9 mouse cellular contexts compared by ENCODE assay signal in the genomic region with DNA sequence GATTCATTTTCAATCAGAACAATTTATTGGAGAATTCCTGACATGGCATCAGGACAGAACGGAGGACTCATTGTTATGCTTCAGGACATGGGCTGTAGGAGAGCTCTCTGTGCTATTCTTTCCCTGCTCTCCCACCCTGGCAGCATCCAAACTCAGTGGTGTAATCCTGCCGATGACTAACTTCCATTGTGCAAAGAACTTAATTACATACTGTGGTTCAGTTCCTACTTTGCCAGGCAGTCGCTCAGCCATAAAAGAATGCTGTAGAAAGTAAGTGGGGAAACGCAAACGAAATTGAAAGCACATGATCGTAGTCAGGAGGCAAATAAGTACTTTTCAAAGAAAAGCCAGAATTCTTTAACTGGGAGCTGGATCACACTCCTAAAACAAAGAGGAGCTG.
DNase-seq lines count a peak whose midpoint lies in the region; ATAC-seq and TF ChIP-seq lines count a peak whose summit lies in the region.
"Had no signal": no experiment of that assay in that cellular context is flagged by ENCODE, and none has a peak within 500 bp of the region (broad histone marks: within the 10 kb centered on the region; RNA-seq: fewer than 3 reads in every experiment).

No protein-coding gene starts in this region.

- 14% methylated on average over 6 of the region's 6 CpGs for WGBS in embryonic facial prominence, embryonic 11.5 days
- 8% methylated on average over 6 of the region's 6 CpGs for WGBS in hindbrain, embryonic 15.5 days
- WGBS in midbrain, embryonic 11.5 days: 8% methylated on average over 6 of the region's 6 CpGs
- 65% methylated on average over 6 of the region's 6 CpGs for WGBS in heart, adult 2 months

- intact Hi-C loops in heart, adult 2 months (cut with DNase I): no loop called here

- H3K4me1 ChIP-seq in embryonic facial prominence, embryonic 11.5 days (ENCODE audit: control insufficient read depth, insufficient read depth, low read length): no peaks in the 10 kb centered on the region
- 0 out of 2 replicates have a peak, but pooled peaks cover 4% of the 10 kb centered on the region for H3K4me1 ChIP-seq in hindbrain, embryonic 15.5 days (replicated peaks)
- peaks cover 3% of the 10 kb centered on the region; the same call in 1 of the 2 replicates for H3K4me1 ChIP-seq in midbrain, embryonic 11.5 days (ENCODE audit: control insufficient read depth, insufficient read depth, low read length)
- H3K4me1 ChIP-seq in heart, adult 2 months (ENCODE audit: control insufficient read depth, insufficient read depth, low read length): no peaks in the 10 kb centered on the region
- H3K4me1 ChIP-seq: liver, embryonic 15.5 days had no signal

- H3K36me3 ChIP-seq in embryonic facial prominence, embryonic 11.5 days (replicated peaks; ENCODE audit: control insufficient read depth, insufficient read depth, low read depth, low read length): no peaks in the 10 kb centered on the region
- no peaks in the 10 kb centered on the region for H3K36me3 ChIP-seq in hindbrain, embryonic 15.5 days
- no peaks in the 10 kb centered on the region for H3K36me3 ChIP-seq in midbrain, embryonic 11.5 days (ENCODE audit: control insufficient read depth, insufficient read depth, low read length)
- H3K36me3 ChIP-seq in heart, adult 2 months (ENCODE audit: control insufficient read depth, insufficient read depth, low read length): no peaks in the 10 kb centered on the region
- H3K36me3 ChIP-seq: liver, embryonic 15.5 days had no signal

- DNase-seq in Muller cell, postnatal 12 days (ENCODE audit: inconsistent ontology term): peak; percentile 95
- DNase-seq in embryonic facial prominence, embryonic 11.5 days (ENCODE audit: low spot score): peak; percentile 72
- no peak for DNase-seq in midbrain, embryonic 11.5 days (ENCODE audit: low spot score, missing footprints)
- no peak for DNase-seq in thymus, postnatal 10 days (ENCODE audit: low spot score in 2 of 2)
- no peak for DNase-seq in heart, adult 2 months
- no peak for DNase-seq in MN1 (ENCODE audit: low spot score)

- no peak overlapping the region for H3K4me2 ChIP-seq in embryonic facial prominence, embryonic 11.5 days (ENCODE audit: low read depth, low read length)
- H3K4me2 ChIP-seq in hindbrain, embryonic 15.5 days: peak overlapping the region; percentile 38
- H3K4me2 ChIP-seq in midbrain, embryonic 11.5 days: peak overlapping the region; percentile 25; the same call in 1 of the 2 replicates
- H3K4me2 ChIP-seq: liver, embryonic 15.5 days had no signal

- no peak overlapping the region for H3K27ac ChIP-seq in embryonic facial prominence, embryonic 11.5 days (replicated peaks; ENCODE audit: low read depth, low read length)
- no peak overlapping the region for H3K27ac ChIP-seq in hindbrain, embryonic 15.5 days (replicated peaks)
- H3K27ac ChIP-seq in midbrain, embryonic 11.5 days (ENCODE audit: low read depth, low read length): no peak overlapping the region
- H3K27ac ChIP-seq in heart, adult 2 months: no peak overlapping the region
- H3K27ac ChIP-seq: liver, embryonic 15.5 days had no signal

- TF ChIP-seq POLR2A in heart, adult 2 months (IDR thresholded peaks at IDR 0.05; ENCODE audit: insufficient read depth, low read depth, low read length): no peak

- H3K79me2 ChIP-seq in heart, adult 2 months (replicated peaks; ENCODE audit: control insufficient read depth, insufficient read depth, low read length): no peaks in the 10 kb centered on the region

- H3K4me3 ChIP-seq in embryonic facial prominence, embryonic 11.5 days (ENCODE audit: low read depth, low read length): no peak overlapping the region
- peak overlapping the region; percentile 13; the same call in 1 of the 2 replicates for H3K4me3 ChIP-seq in hindbrain, embryonic 15.5 days
- H3K4me3 ChIP-seq in midbrain, embryonic 11.5 days (ENCODE audit: low read depth, low read length): no peak overlapping the region
- no peak overlapping the region for H3K4me3 ChIP-seq in heart, adult 2 months
- H3K4me3 ChIP-seq: liver, embryonic 15.5 days had no signal

- no peaks in the 10 kb centered on the region for H3K27me3 ChIP-seq in embryonic facial prominence, embryonic 11.5 days (ENCODE audit: control insufficient read depth, insufficient read depth, low read length)
- H3K27me3 ChIP-seq in hindbrain, embryonic 15.5 days: no peaks in the 10 kb centered on the region
- no peaks in the 10 kb centered on the region for H3K27me3 ChIP-seq in midbrain, embryonic 11.5 days (ENCODE audit: control insufficient read depth, insufficient read depth, low read length)
- H3K27me3 ChIP-seq in heart, adult 2 months (ENCODE audit: control insufficient read depth, insufficient read depth, low read length): no peaks in the 10 kb centered on the region
- H3K27me3 ChIP-seq: liver, embryonic 15.5 days had no signal

- TF ChIP-seq EP300 in heart, adult 2 months (IDR thresholded peaks at IDR 0.05; ENCODE audit: insufficient read depth, low read depth, low read length): no peak

- H3K9me3 ChIP-seq in embryonic facial prominence, embryonic 11.5 days (replicated peaks; ENCODE audit: control insufficient read depth, low read length): no peaks in the 10 kb centered on the region
- no peaks in the 10 kb centered on the region for H3K9me3 ChIP-seq in hindbrain, embryonic 15.5 days
- H3K9me3 ChIP-seq in midbrain, embryonic 11.5 days (ENCODE audit: control insufficient read depth, low read length): no peaks in the 10 kb centered on the region
- H3K9me3 ChIP-seq: liver, embryonic 15.5 days had no signal

- no peak overlapping the region for H3K9ac ChIP-seq in embryonic facial prominence, embryonic 11.5 days (replicated peaks; ENCODE audit: low read length)
- peak overlapping the region; percentile 13; the same call in 1 of the 2 replicates for H3K9ac ChIP-seq in hindbrain, embryonic 15.5 days
- H3K9ac ChIP-seq in midbrain, embryonic 11.5 days (ENCODE audit: low read length): peak overlapping the region; percentile 24; the same call in 1 of the 2 replicates
- H3K9ac ChIP-seq in heart, adult 2 months (ENCODE audit: low read depth, low read length): no peak overlapping the region
- H3K9ac ChIP-seq: liver, embryonic 15.5 days had no signal

- TF ChIP-seq CTCF in heart, adult 2 months (IDR thresholded peaks at IDR 0.05): no peak

- ATAC-seq in embryonic facial prominence, embryonic 11.5 days (replicated peaks; ENCODE audit: insufficient number of reproducible peaks, low FRiP score, low TSS enrichment, low read depth): 0 out of 2 replicates have a peak, but pooled peaks have one; percentile 39
- peak; percentile 45; the same call in 1 of the 2 replicates for ATAC-seq in hindbrain, embryonic 15.5 days (ENCODE audit: low FRiP score, low read depth)
- ATAC-seq in midbrain, embryonic 11.5 days (ENCODE audit: low FRiP score): peak; percentile 87
- ATAC-seq in monocyte, adult 5-6 weeks (replicated peaks; ENCODE audit: insufficient number of reproducible peaks, low FRiP score, low TSS enrichment, poor library complexity, severe bottlenecking): no peak

Comparison
In these comparisons a context has a peak if more than half of its experiments do, and no peak if none do; other contexts are left out.
1. DNase-seq: peak in Muller cell, postnatal 12 days (single experiment) and embryonic facial prominence, embryonic 11.5 days (single experiment); none in midbrain, embryonic 11.5 days (single experiment), thymus, postnatal 10 days (0 of 2), heart, adult 2 months (0 of 2) and MN1 (single experiment).
2. H3K9ac ChIP-seq: peak in hindbrain, embryonic 15.5 days (single experiment) and midbrain, embryonic 11.5 days (single experiment); none in embryonic facial prominence, embryonic 11.5 days (single experiment) and heart, adult 2 months (single experiment).